Mouse (Mus musculus) kidney, adult 2 months (tissue): ENCODE data around the gene Psme3. TPM values are rescaled to one million over a fixed set of nuclear protein-coding genes. Genes with fewer than 3 reads are reported as not detected.

Experiments used
- DNase-seq: peaks from one replicate; pipeline ENCODE4 v3.0.0; 2021
- H3K27ac ChIP-seq: fragments of 200-500 bp; 2 replicates; pipeline ENCODE4 v1.5.1; 2012; ENCODE audit warnings: low read depth, low read length, control low read depth, inconsistent platforms; ENCODE audit not compliant: insufficient read depth
- H3K27me3 ChIP-seq: fragments of 200-500 bp; replicated peaks from 2 replicates; pipeline ENCODE4 v1.6.1; 2012; ENCODE audit warnings: mild to moderate bottlenecking, moderate library complexity, low read length, inconsistent platforms; ENCODE audit not compliant: control insufficient read depth, insufficient read depth
- H3K36me3 ChIP-seq: fragments of 200-500 bp; 2 replicates; pipeline ENCODE4 v1.6.1; 2012; ENCODE audit warnings: mild to moderate bottlenecking, moderate library complexity, low read length, inconsistent platforms; ENCODE audit not compliant: control insufficient read depth, insufficient read depth
- H3K4me1 ChIP-seq: fragments of 200-500 bp; 2 replicates; pipeline ENCODE4 v1.6.1; 2011; ENCODE audit warnings: low read length; ENCODE audit not compliant: control insufficient read depth, insufficient read depth
- H3K4me3 ChIP-seq: fragments of 200-500 bp; 2 replicates; pipeline ENCODE4 v1.5.1; 2011; ENCODE audit warnings: mild to moderate bottlenecking, low read depth, low read length, control low read depth; ENCODE audit not compliant: insufficient read depth
- CTCF ChIP-seq: fragments of 200-500 bp; conservative IDR thresholded peaks from 2 replicates; pipeline ENCODE4 v1.5.1; 2011; ENCODE audit warnings: low read depth, mild to moderate bottlenecking, control low read depth, low read length, moderate library complexity, mixed read lengths; ENCODE audit not compliant: insufficient read depth, insufficient read length
- POLR2A ChIP-seq: fragments of 200-500 bp; IDR thresholded peaks from one replicate; pipeline ENCODE4 v1.6.1; 2011; ENCODE audit warnings: low read depth, low read length, control low read depth
- WGBS: fragments of 180-500 bp; shearing (Covaris S2); methylation state at CpG from one replicate; pipeline ENCODE4 v1.1.7; 2018; 5-methylcytosine and 5-hydroxymethylcytosine counted together
- polyA plus RNA-seq: library from polyadenylated mRNA; depleted of rRNA; stranded (reverse); fragments of >200 nt; gene quantifications from 2 replicates; pipeline ENCODE4 v1.2.3, GENCODE M21; 2012

The Psme3 gene
- polyA plus RNA-seq, 1 experiment: 75.5 TPM

- Histone ChIP-seq H3K4me1 (0 out of 2 replicates have a peak, but pooled peaks cover 4% of the 10 kb centered on the region), H3K36me3 (no peaks in the 10 kb centered on the region), H3K27me3 (no peaks in the 10 kb centered on the region), H3K4me3 (peak overlapping the region; percentile 0; the same call in 1 of the 2 replicates), H3K27ac (no peak overlapping the region)
- no peak for DNase-seq
- TF ChIP-seq CTCF (no peak), POLR2A (no peak)
- 5% methylated on average over 9 of the region's 9 CpGs for WGBS
Measured at GRCm38 (mm10) chr11:101338123-101338760, 22.2 kb downstream of the Psme3 start.

- Histone ChIP-seq H3K36me3 (no peaks in the 10 kb centered on the region), H3K27me3 (no peaks in the 10 kb centered on the region), H3K27ac (no peak overlapping the region), H3K4me1 (peaks cover 7% of the 10 kb centered on the region), H3K4me3 (no peak overlapping the region)
- 81% methylated on average over 10 of the region's 10 CpGs for WGBS
- no peak for DNase-seq
- TF ChIP-seq POLR2A: no peak
- TF ChIP-seq CTCF: 0 out of 2 replicates have a peak, but pooled peaks have one; percentile 16
Measured at GRCm38 (mm10) chr11:101347083-101347775, 31.2 kb downstream of the Psme3 start.

DNA sequence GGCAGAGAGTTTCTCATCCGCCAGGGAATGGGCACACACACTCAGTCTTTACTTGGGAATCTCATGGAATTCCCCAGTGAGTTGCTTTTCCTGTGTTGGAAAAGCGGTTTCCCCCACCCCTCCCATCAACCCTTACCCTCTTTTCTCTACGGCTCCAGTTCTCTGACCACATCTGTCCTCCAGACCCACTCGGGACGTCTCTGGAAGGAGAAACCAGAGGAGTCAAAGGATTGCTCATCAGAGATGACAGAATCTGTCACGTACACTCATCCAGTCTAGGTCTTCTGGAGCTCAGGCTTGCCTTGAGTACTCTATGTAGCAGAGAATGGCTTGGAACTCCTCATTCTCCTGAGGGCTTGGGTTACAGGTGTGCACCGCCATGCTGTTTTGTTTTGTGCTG, 32.8 kb downstream of the Psme3 start:
- Histone ChIP-seq H3K27ac (no peak overlapping the region), H3K4me3 (no peak overlapping the region), H3K36me3 (no peaks in the 10 kb centered on the region), H3K4me1 (peaks cover 12% of the 10 kb centered on the region), H3K27me3 (no peaks in the 10 kb centered on the region)
- TF ChIP-seq CTCF (no peak), POLR2A (no peak)
- no peak for DNase-seq
- 69% methylated on average over 7 of the region's 7 CpGs for WGBS

DNA sequence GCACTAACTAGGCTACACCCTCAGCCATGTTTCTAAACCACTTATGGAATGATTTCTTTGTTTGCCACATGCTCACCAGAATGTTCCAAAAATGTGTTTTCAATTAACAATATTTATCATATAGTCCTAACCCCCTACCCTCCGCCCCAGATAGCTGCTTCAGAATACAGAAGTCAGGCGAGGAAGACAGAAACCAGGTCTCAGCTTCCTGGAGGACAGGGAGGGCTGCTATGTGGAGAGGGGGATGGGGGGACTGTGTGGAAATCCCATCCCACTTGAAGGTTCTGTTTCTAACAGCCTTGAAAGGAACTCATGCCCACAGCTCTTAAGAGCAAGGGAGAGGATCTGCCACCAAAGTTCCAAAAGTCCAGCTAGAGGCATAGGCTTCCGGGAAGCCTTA, 33.2 kb downstream of the Psme3 start:
- Histone ChIP-seq H3K36me3 (no peaks in the 10 kb centered on the region), H3K27ac (no peak overlapping the region), H3K27me3 (no peaks in the 10 kb centered on the region), H3K4me1 (peaks cover 17% of the 10 kb centered on the region), H3K4me3 (no peak overlapping the region)
- 84% methylated on average over 3 of the region's 3 CpGs for WGBS
- no peak for DNase-seq
- TF ChIP-seq POLR2A (no peak), CTCF (no peak)

- TF ChIP-seq POLR2A (no peak), CTCF (no peak)
- WGBS: 48% methylated on average over 11 of the region's 11 CpGs
- Histone ChIP-seq H3K27me3 (no peaks in the 10 kb centered on the region), H3K36me3 (no peaks in the 10 kb centered on the region), H3K4me3 (no peak overlapping the region), H3K4me1 (peaks cover 28% of the 10 kb centered on the region), H3K27ac (peak overlapping the region; percentile 76)
- no peak for DNase-seq
Measured at GRCm38 (mm10) chr11:101351100-101351720, 35.2 kb downstream of the Psme3 start.

DNA sequence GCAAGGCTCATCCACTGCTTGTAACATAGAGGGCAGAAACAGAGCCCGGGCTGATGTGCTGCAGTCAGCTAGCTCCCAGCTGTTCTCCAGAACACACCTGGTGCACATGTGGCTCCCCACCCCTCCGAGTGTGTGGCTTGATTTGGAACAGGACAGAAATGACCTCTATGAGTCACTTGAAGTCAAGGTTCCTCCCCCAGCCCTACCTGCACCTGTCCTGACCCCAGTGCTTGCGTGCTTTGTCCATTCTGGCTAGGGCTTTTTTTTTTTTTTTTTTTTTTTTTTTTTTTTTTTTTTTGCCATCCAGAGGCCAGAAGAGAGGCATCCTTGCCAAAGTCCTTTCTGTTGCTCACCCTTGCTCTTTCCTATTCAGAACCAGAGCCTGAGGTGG, 35.7 kb downstream of the Psme3 start:
- DNase-seq: peak; percentile 69
- H3K36me3 ChIP-seq: no peaks in the 10 kb centered on the region
- TF ChIP-seq POLR2A (no peak), CTCF (no peak)
- no peaks in the 10 kb centered on the region for H3K27me3 ChIP-seq
- no peak overlapping the region for H3K4me3 ChIP-seq
- H3K27ac ChIP-seq: peak overlapping the region; percentile 76
- H3K4me1 ChIP-seq: peaks cover 28% of the 10 kb centered on the region
- WGBS: 35% methylated on average over 3 of the region's 3 CpGs

- Histone ChIP-seq H3K4me1 (peaks cover 30% of the 10 kb centered on the region), H3K36me3 (no peaks in the 10 kb centered on the region), H3K27me3 (no peaks in the 10 kb centered on the region), H3K27ac (peak overlapping the region; percentile 95), H3K4me3 (peak overlapping the region; percentile 25)
- DNase-seq: peak; percentile 89
- no peak for TF ChIP-seq CTCF
- no peak for TF ChIP-seq POLR2A
- WGBS: 40% methylated on average over 12 of the region's 12 CpGs
Measured at GRCm38 (mm10) chr11:101353436-101353835, 37.4 kb downstream of the Psme3 start.
